Mouse (Mus musculus) forebrain, embryonic 14.5 days (tissue): ENCODE results near the gene Limk2. TPM values are rescaled to one million over a fixed set of nuclear protein-coding genes. Genes with fewer than 3 reads are reported as not detected.
A peak's percentile ranks its signal among the peaks of the same experiment; 100 is the strongest.

Experiments
- ATAC-seq: fragments of 200-750 bp; cut with Nextera tagmentation; 2 replicates; pipeline ENCODE4 v1.8.0; 2017; ENCODE audit warnings: mild to moderate bottlenecking, moderate library complexity
- DNase-seq: peaks from one replicate; pipeline ENCODE4 v3.0.0-alpha.2; 2015; ENCODE audit warnings: low spot score
- H3K27ac ChIP-seq: fragments of 300-500 bp; sonication (generic); 2 replicates; pipeline ENCODE4 v1.5.1; 2014; ENCODE audit warnings: low read depth, mild to moderate bottlenecking, control low read depth, low read length, moderate library complexity
- H3K27me3 ChIP-seq: fragments of 300-500 bp; sonication (generic); replicated peaks from 2 replicates; pipeline ENCODE4 v1.6.1; 2014; ENCODE audit warnings: low read length, control low read depth, mixed read lengths; ENCODE audit not compliant: control insufficient read depth, insufficient read depth
- H3K36me3 ChIP-seq: fragments of 300-500 bp; sonication (generic); 2 replicates; pipeline ENCODE4 v1.6.1; 2014; ENCODE audit warnings: low read length, control low read depth; ENCODE audit not compliant: control insufficient read depth, insufficient read depth
- H3K4me1 ChIP-seq: fragments of 300-500 bp; sonication (generic); 2 replicates; pipeline ENCODE4 v1.6.1; 2014; ENCODE audit warnings: antibody characterized with exemption, low read length, control low read depth; ENCODE audit not compliant: control insufficient read depth, insufficient read depth
- H3K4me2 ChIP-seq: fragments of 300-500 bp; sonication (generic); 2 replicates; pipeline ENCODE4 v1.6.1; 2014; ENCODE audit warnings: mild to moderate bottlenecking, control low read depth, low read length
- H3K4me3 ChIP-seq: fragments of 300-500 bp; sonication (generic); 2 replicates; pipeline ENCODE4 v1.5.1; 2014; ENCODE audit warnings: low read depth, low read length, control low read depth
- H3K9ac ChIP-seq: fragments of 300-500 bp; sonication (generic); 2 replicates; pipeline ENCODE4 v1.6.1; 2014; ENCODE audit warnings: mild to moderate bottlenecking, low read length, control low read depth, moderate library complexity
- H3K9me3 ChIP-seq: fragments of 300-500 bp; sonication (generic); replicated peaks from 2 replicates; pipeline ENCODE4 v1.6.1; 2016; ENCODE audit warnings: low read length, control low read depth, mixed read lengths; ENCODE audit not compliant: control insufficient read depth
- WGBS: fragments of 180-500 bp; shearing (Covaris S2); extraction: QIAGEN DNeasy Blood & Tissue Kit; methylation state at CpG from one replicate; pipeline ENCODE4 v1.1.7; 2014; 5-methylcytosine and 5-hydroxymethylcytosine counted together
- polyA plus RNA-seq: library from polyadenylated mRNA; unstranded; fragments of >200 nt; fragmentation: Nextera tagmentation; extraction: Ambion mirVana; gene quantifications from 2 replicates; pipeline ENCODE4 v1.2.1, GENCODE M21; 2014

The Limk2 gene
- polyA plus RNA-seq, 1 experiment from 2014 or later: 88.4 TPM

- ATAC-seq (no peak), DNase-seq (no peak)
- Histone ChIP-seq H3K9me3 (no peaks in the 10 kb centered on the region), H3K36me3 (peaks cover 78% of the 10 kb centered on the region), H3K9ac (no peak overlapping the region), H3K4me3 (no peak overlapping the region), H3K4me1 (no peaks in the 10 kb centered on the region), H3K27ac (no peak overlapping the region), H3K27me3 (no peaks in the 10 kb centered on the region), H3K4me2 (no peak overlapping the region)
- 49% methylated on average over 6 of the region's 6 CpGs for WGBS
Observed at GRCm38 (mm10) chr11:3348576-3349342, 60.2 kb downstream of the Limk2 start.

DNA sequence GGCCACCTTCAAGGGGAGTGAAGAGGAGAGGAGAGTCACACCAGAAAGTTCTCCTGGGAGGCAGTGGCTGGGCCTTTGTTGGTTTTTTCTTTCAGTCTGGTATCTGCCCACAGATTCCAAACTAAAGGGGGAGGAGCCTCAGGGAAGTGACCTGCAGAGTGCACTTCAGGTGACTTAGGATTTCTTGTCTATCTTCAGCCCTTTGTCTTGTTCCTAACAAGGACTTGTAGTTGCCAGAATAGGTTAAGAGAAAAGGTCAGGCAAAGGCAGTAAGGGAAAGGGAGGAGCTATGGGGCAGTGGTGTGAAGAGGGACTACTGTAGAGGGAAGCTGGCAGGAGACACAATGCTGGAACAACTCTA, 61.2 kb downstream of the Limk2 start:
- H3K36me3 ChIP-seq: peaks cover 74% of the 10 kb centered on the region
- no peak for DNase-seq
- H3K4me3 ChIP-seq: no peak overlapping the region
- H3K27ac ChIP-seq: no peak overlapping the region
- no peak overlapping the region for H3K4me2 ChIP-seq
- no peak for ATAC-seq
- H3K4me1 ChIP-seq: no peaks in the 10 kb centered on the region
- H3K27me3 ChIP-seq: no peaks in the 10 kb centered on the region
- H3K9ac ChIP-seq: no peak overlapping the region
- H3K9me3 ChIP-seq: no peaks in the 10 kb centered on the region

GRCm38 (mm10) chr11:3347091-3347834, 61.7 kb downstream of the Limk2 start:
- ATAC-seq: peak; percentile 71
- H3K9me3 ChIP-seq: no peaks in the 10 kb centered on the region
- DNase-seq: peak; percentile 91

GRCm38 (mm10) chr11:3346351-3346750, 62.6 kb downstream of the Limk2 start:
- ATAC-seq: no peak
- H3K4me1 ChIP-seq: no peaks in the 10 kb centered on the region
- no peak for DNase-seq
- H3K27me3 ChIP-seq: no peaks in the 10 kb centered on the region
- no peak overlapping the region for H3K27ac ChIP-seq
- peaks cover 74% of the 10 kb centered on the region for H3K36me3 ChIP-seq
- H3K9me3 ChIP-seq: no peaks in the 10 kb centered on the region
- no peak overlapping the region for H3K4me3 ChIP-seq
- H3K9ac ChIP-seq: no peak overlapping the region
- H3K4me2 ChIP-seq: no peak overlapping the region
- WGBS: 93% methylated on average over 7 of the region's 7 CpGs

More at GRCm38 (mm10) chr11:3347091-3347834, 61.7 kb downstream of the Limk2 start:
- Histone ChIP-seq H3K27ac (no peak overlapping the region), H3K27me3 (no peaks in the 10 kb centered on the region), H3K9ac (no peak overlapping the region), H3K4me2 (no peak overlapping the region), H3K4me3 (no peak overlapping the region), H3K36me3 (peaks cover 74% of the 10 kb centered on the region), H3K4me1 (no peaks in the 10 kb centered on the region)
- 58% methylated on average over 12 of the region's 12 CpGs for WGBS

GRCm38 (mm10) chr11:3344916-3345315, 64.1 kb downstream of the Limk2 start:
- Histone ChIP-seq H3K36me3 (peaks cover 62% of the 10 kb centered on the region), H3K4me3 (no peak overlapping the region), H3K27me3 (no peaks in the 10 kb centered on the region), H3K4me1 (no peaks in the 10 kb centered on the region), H3K27ac (no peak overlapping the region), H3K4me2 (no peak overlapping the region), H3K9ac (no peak overlapping the region), H3K9me3 (no peaks in the 10 kb centered on the region)
- ATAC-seq (no peak), DNase-seq (no peak)
- WGBS: 93% methylated on average over 3 of the region's 3 CpGs

GRCm38 (mm10) chr11:3341476-3341875, 67.5 kb downstream of the Limk2 start:
- Histone ChIP-seq H3K9ac (no peak overlapping the region), H3K4me2 (no peak overlapping the region), H3K9me3 (no peaks in the 10 kb centered on the region), H3K27me3 (no peaks in the 10 kb centered on the region), H3K27ac (no peak overlapping the region), H3K36me3 (peaks cover 43% of the 10 kb centered on the region), H3K4me1 (peaks cover 8% of the 10 kb centered on the region), H3K4me3 (no peak overlapping the region)
- DNase-seq (no peak), ATAC-seq (no peak)
- 76% methylated on average over 5 of the region's 5 CpGs for WGBS

- H3K4me3 ChIP-seq: no peak overlapping the region
- peak overlapping the region; percentile 80; the same call in 1 of the 2 replicates for H3K27ac ChIP-seq
- H3K9ac ChIP-seq: peak overlapping the region; percentile 37; the same call in 1 of the 2 replicates
- peaks cover 26% of the 10 kb centered on the region for H3K36me3 ChIP-seq
- no peak overlapping the region for H3K4me2 ChIP-seq
- ATAC-seq (peak; percentile 1; the same call in 1 of the 2 replicates), DNase-seq (no peak)
- H3K9me3 ChIP-seq: no peaks in the 10 kb centered on the region
- 44% methylated on average over 5 of the region's 5 CpGs for WGBS
- H3K4me1 ChIP-seq: peaks cover 8% of the 10 kb centered on the region
- no peaks in the 10 kb centered on the region for H3K27me3 ChIP-seq
Observed at GRCm38 (mm10) chr11:3337961-3338360, 71.0 kb downstream of the Limk2 start.

DNA sequence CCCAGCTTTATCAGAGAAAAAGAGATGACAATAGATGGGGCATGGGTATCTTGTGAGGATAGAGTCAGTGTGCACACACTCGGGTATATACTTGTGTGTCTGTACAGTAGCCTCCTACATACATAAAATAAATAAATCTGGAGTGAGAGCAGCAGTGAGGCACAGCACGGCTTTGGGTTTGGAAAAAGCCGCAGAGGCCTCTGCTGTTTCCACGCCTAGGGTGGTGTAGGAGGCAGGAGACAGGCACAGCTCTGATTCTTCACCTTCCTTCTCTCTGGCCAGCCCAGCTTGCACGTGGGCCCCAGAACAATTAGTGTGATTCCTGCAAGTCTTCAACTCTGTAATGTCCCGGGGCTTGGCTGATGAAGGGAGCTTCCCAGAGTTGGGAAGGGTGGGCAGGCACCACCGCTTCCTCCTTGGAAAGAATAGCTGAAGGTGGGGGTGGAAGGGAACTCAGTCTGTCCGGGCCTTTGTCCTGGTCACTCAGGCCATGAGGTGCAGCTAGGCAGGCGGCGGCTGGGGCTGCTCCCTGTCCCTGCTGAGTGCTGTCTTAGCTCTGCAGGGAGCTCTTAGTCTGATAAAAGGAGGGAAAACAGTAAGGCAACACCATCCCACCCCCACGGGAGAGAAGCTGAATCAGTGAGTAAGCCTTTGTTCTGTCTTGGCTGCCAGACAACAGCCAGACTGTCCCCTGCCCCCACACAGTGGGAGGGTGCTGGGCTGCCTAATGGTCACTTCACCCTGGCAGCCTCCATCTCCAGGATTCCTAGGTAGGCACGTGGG, 71.6 kb downstream of the Limk2 start:
- Histone ChIP-seq H3K36me3 (peaks cover 20% of the 10 kb centered on the region), H3K9ac (peak overlapping the region; percentile 37; the same call in 1 of the 2 replicates), H3K27ac (peak overlapping the region; percentile 80), H3K9me3 (no peaks in the 10 kb centered on the region), H3K27me3 (no peaks in the 10 kb centered on the region), H3K4me1 (peaks cover 12% of the 10 kb centered on the region), H3K4me3 (no peak overlapping the region), H3K4me2 (no peak overlapping the region)
- DNase-seq: peak; percentile 67
- peak; percentile 61 for ATAC-seq
- 7% methylated on average over 12 of the region's 12 CpGs for WGBS
